Mouse (Mus musculus) midbrain, postnatal 0 days (tissue): ENCODE results near the gene Banf1. TPM values are rescaled to one million over a fixed set of nuclear protein-coding genes. Genes with fewer than 3 reads are reported as not detected.
"Not testable (repeated sequence)": the region's sequence is repeated elsewhere in the genome, so short reads cannot be mapped to it uniquely, and the experiment has no call there.

Experiments used
- ATAC-seq: fragments of 200-750 bp; cut with Nextera tagmentation; 2 replicates; pipeline ENCODE4 v1.8.0; 2017; ENCODE audit warnings: moderate number of reproducible peaks, mild to moderate bottlenecking, moderate TSS enrichment, moderate library complexity; ENCODE audit not compliant: low FRiP score
- DNase-seq: peaks from one replicate; pipeline ENCODE4 v3.0.0-alpha.2; 2015; ENCODE audit warnings: low spot score
- H3K27ac ChIP-seq: fragments of 300-500 bp; sonication (generic); 2 replicates; pipeline ENCODE4 v1.5.1; 2014; ENCODE audit warnings: low read depth, mild to moderate bottlenecking, low read length, mixed read lengths
- H3K27me3 ChIP-seq: fragments of 300-500 bp; sonication (generic); 2 replicates; pipeline ENCODE4 v1.6.1; 2014; ENCODE audit warnings: low read length, control low read depth, mixed read lengths; ENCODE audit not compliant: insufficient read depth
- H3K36me3 ChIP-seq: fragments of 300-500 bp; sonication (generic); 2 replicates; pipeline ENCODE4 v1.6.1; 2014; ENCODE audit warnings: low read length, control low read depth, mixed read lengths; ENCODE audit not compliant: insufficient read depth
- H3K4me1 ChIP-seq: fragments of 300-500 bp; sonication (generic); 2 replicates; pipeline ENCODE4 v1.6.1; 2014; ENCODE audit warnings: mild to moderate bottlenecking, control low read depth, antibody characterized with exemption, low read length, mixed read lengths; ENCODE audit not compliant: insufficient read depth
- H3K4me2 ChIP-seq: fragments of 300-500 bp; sonication (generic); 2 replicates; pipeline ENCODE4 v1.6.1; 2014; ENCODE audit warnings: low read depth, mild to moderate bottlenecking, low read length, mixed read lengths; ENCODE audit not compliant: poor library complexity, severe bottlenecking
- H3K4me3 ChIP-seq: fragments of 300-500 bp; sonication (generic); 2 replicates; pipeline ENCODE4 v1.5.1; 2014; ENCODE audit warnings: low read depth, mild to moderate bottlenecking, low read length, moderate library complexity
- H3K9ac ChIP-seq: fragments of 300-500 bp; sonication (generic); replicated peaks from 2 replicates; pipeline ENCODE4 v1.6.1; 2014; ENCODE audit warnings: mild to moderate bottlenecking, low read length, moderate library complexity, mixed read lengths; ENCODE audit not compliant: poor library complexity, severe bottlenecking
- H3K9me3 ChIP-seq: fragments of 300-500 bp; sonication (generic); 2 replicates; pipeline ENCODE4 v1.6.1; 2016; ENCODE audit warnings: low read length, control low read depth
- CTCF ChIP-seq: IDR thresholded peaks from 2 replicates; pipeline ENCODE4 v1.5.1; 2016; ENCODE audit warnings: antibody characterized with exemption, mild to moderate bottlenecking
- WGBS: fragments of 180-500 bp; shearing (Covaris S2); extraction: QIAGEN DNeasy Blood & Tissue Kit; methylation state at CpG from one replicate; pipeline ENCODE4 v1.1.7; 2014; 5-methylcytosine and 5-hydroxymethylcytosine counted together
- polyA plus RNA-seq: library from polyadenylated mRNA; unstranded; fragments of >200 nt; fragmentation: Nextera tagmentation; extraction: Ambion mirVana; gene quantifications from 2 replicates; pipeline ENCODE4 v1.2.1, GENCODE M21; 2015
- total RNA-seq: library from RNA; depleted of rRNA; stranded (reverse); fragments of >200 nt; gene quantifications from 2 replicates; pipeline ENCODE4 v1.2.3, GENCODE M21; 2014

The Banf1 gene
- total and polyA plus RNA-seq, 2 experiments from 2014 or later = 79.6 to 313 TPM

DNA sequence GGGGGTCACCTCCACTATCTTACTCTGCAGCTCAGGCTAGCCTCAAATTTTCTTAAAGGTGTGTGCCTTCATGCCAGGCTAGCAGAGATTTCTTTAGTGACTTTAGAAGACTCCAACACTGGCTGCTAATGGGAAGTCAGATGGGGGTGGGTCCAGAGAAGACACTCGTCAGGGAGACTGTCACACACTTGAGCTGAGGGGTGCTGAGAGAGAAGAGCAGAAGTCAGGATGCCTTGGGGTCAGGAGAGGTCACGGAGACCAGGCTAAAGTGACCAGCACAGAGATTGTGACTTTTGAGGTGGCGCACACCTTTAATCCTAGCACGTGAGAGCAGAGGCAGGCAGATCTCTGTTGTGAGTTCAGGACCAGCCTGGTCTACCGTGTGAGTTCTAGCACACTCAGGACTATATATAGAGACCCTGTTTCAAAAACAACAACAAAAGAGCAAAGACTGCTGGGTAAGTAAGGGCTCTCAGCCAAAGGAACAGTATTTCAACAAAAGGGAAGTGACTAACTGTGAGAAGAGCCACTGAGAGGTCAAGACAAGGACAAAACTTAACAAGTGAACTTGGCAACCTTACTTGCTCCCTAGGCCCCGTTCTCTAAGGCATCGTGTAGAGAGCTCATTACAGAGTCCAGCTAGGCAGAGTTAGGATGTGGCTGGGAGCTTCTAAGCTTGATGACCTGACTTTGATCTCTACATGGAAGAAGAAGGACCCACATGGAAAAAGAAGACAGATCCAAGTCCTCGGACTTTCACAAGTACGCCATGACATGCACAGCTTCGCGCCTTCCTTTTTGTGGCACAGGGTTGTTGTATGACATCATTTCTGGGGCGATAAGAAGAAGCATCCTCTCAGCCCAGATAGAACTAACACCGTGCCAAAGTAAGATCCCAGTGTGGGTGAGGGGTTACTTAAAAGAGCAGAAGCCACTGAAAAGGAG, 41.4 kb upstream of the Banf1 start:
- ATAC-seq (no peak), DNase-seq (no peak)
- H3K4me1 ChIP-seq = peaks cover 4% of the 10 kb centered on the region; the same call in 1 of the 2 replicates
- WGBS = 88% methylated on average over 13 of the region's 13 CpGs
- no peaks in the 10 kb centered on the region for H3K36me3 ChIP-seq
- H3K9ac ChIP-seq = no peak overlapping the region
- TF ChIP-seq CTCF = no peak
- H3K27me3 ChIP-seq = no peaks in the 10 kb centered on the region
- H3K27ac ChIP-seq = no peak overlapping the region
- no peak overlapping the region for H3K4me3 ChIP-seq
- no peaks in the 10 kb centered on the region for H3K9me3 ChIP-seq
- H3K4me2 ChIP-seq = no peak overlapping the region

DNA sequence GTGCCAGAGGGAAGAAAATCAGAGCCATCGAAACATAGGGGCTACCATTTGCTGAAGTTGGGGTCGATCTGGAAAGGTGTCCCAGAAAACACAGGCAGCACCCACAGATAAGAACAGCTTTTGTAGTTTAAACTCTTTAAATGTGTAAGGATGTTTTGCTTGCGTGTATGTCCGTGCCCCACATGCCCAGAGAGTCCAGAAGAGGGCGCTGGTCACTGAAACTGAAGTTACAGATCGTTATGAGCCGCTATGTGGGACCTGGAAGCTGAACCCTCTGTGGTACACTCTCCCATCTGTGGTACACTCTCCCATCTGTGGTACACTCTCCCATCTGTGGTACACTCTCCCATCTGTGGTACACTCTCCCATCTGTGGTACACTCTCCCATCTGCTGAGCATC, 40.2 kb upstream of the Banf1 start:
- peak overlapping the region; percentile 83 for H3K27ac ChIP-seq
- peak; percentile 75; the same call in 1 of the 2 replicates for ATAC-seq

DNA sequence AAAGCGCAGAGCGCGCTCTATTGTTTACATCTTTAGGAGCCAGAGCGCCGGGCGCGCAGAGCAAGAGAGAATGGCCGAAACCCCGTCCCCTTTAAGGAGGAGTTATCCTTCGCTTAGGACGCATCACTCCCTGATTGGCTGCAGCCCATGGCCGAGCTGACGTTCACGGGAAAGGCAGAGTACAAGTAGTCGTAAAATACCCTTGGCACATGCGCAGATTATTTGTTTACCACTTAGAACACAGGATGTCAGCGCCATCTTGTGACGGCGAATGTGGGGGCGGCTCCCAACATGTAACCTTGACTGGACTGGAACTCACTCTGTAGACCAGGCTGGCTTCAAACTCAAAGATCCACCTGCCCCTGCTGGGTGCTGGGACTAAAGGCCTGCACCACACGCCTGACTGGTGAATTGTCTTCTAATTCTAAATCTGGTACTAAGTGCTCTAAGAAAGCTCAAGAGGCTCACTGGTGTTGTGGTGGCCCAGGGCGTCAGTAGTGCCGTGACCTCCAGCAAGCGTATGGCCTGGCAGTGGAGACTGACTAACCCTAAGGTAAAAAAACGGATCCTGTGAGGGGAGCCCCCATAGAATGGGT, 39.7 kb upstream of the Banf1 start:
- TF ChIP-seq CTCF = peak; percentile 24
- Histone ChIP-seq H3K4me3 (peak overlapping the region; percentile 55), H3K27ac (peak overlapping the region; percentile 83), H3K4me2 (peak overlapping the region; percentile 63), H3K9ac (peak overlapping the region; percentile 71)
- not testable (repeated sequence) for H3K36me3 ChIP-seq, H3K4me1 ChIP-seq, H3K9me3 ChIP-seq, H3K27me3 ChIP-seq
- 16% methylated on average over 20 of the region's 25 CpGs for WGBS
- peak; percentile 45 for DNase-seq
- ATAC-seq = peak; percentile 76

More for the DNA sequence above, 40.2 kb upstream of the Banf1 start:
- H3K4me2 ChIP-seq = peak overlapping the region; percentile 63
- peak overlapping the region; percentile 55 for H3K4me3 ChIP-seq
- peak; percentile 73 for DNase-seq
- no peaks in the 10 kb centered on the region for H3K36me3 ChIP-seq
- peak; percentile 73 for TF ChIP-seq CTCF
- peak overlapping the region; percentile 71 for H3K9ac ChIP-seq
- no peaks in the 10 kb centered on the region for H3K9me3 ChIP-seq
- H3K4me1 ChIP-seq = peaks cover 4% of the 10 kb centered on the region; the same call in 1 of the 2 replicates
- no peaks in the 10 kb centered on the region for H3K27me3 ChIP-seq
- WGBS = 11% methylated on average over 7 of the region's 7 CpGs

DNA sequence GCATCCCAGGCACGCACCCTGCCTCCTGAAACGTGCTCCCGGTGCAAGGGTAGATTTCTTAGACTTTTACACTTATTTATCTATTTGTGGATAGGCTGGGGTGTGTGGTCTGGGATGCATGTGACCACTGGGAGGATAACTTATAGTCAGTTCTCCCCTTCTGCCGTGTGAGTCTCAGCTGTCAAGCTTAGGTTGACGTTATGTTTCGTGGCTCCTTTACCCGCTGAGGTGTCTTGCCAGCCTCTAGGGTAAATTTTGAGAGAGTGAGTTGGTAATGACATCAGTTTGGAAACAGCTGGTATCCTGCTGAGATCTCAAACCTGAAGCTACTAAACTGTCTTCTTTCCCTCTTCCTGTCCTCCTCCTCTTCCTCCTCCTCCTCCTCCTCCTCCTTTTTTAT, 39.0 kb upstream of the Banf1 start:
- TF ChIP-seq CTCF = no peak
- DNase-seq (peak; percentile 2), ATAC-seq (no peak)
- no peak overlapping the region for H3K27ac ChIP-seq
- H3K27me3 ChIP-seq = no peaks in the 10 kb centered on the region
- H3K9ac ChIP-seq = no peak overlapping the region
- 27% methylated on average over 7 of the region's 7 CpGs for WGBS
- H3K9me3 ChIP-seq = no peaks in the 10 kb centered on the region
- H3K36me3 ChIP-seq = no peaks in the 10 kb centered on the region
- peak overlapping the region; percentile 41 for H3K4me2 ChIP-seq
- H3K4me3 ChIP-seq = peak overlapping the region; percentile 32
- H3K4me1 ChIP-seq = peaks cover 4% of the 10 kb centered on the region; the same call in 1 of the 2 replicates

DNA sequence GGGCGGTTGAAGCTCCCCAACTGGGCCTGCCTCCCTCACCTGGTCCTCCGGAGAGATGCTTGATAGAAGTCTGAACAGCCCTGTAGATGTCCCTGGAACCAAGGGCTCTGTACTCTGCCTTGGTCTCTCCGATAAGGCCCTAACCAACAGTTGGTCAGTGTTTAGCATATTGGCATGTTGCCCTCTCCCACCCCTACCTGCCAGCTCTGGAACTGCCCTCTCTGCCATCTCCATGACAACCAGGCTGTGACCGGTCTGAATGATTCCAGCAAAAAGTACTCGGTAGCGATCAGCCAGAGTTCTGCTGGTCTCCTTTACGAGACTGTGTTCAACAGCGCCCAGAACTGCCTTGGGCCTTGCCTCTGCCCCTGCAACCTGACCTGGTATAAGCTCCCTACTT, 35.3 kb upstream of the Banf1 start, which contains the start of gene Tsga10ip:
TSS of gene Tsga10ip (minus strand) at position 234 of the 400 bp plus-strand sequence.
- Histone ChIP-seq H3K4me3 (no peak within 1 kb of the TSS), H3K9ac (no peak within 1 kb of the TSS), H3K4me1 (0 out of 2 replicates have a peak, but pooled peaks cover 1% of the 10 kb centered on the region), H3K27ac (no peak within 1 kb of the TSS), H3K36me3 (no peaks in the 10 kb centered on the region), H3K9me3 (no peaks in the 10 kb centered on the region), H3K27me3 (no peaks in the 10 kb centered on the region), H3K4me2 (no peak within 1 kb of the TSS)
- TF ChIP-seq CTCF = 0 out of 2 replicates have a peak, but pooled peaks have one; percentile 14
- WGBS = 60% methylated on average over 8 of the region's 8 CpGs
- ATAC-seq (no peak), DNase-seq (no peak)

DNA sequence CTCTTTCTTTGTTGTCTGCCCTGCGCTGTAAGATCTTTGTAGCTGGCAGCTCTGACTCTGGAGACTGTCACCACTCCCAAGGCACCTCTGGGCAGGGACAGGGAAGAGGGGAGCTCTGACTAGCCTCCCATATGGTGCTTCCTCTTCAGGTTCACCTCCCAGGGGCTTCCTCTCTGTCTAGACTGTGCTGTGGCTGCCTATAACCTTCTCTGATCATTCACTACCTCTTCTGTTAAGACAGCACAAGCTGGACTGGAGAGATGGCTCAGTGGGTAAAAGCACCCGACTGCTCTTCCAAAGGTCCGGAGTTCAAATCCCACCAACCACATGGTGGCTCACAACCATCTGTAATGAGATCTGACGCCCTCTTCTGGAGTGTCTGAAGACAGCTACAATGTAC, 34.1 kb upstream of the Banf1 start:
- not testable (repeated sequence) for H3K27me3 ChIP-seq

More for the DNA sequence above, 34.1 kb upstream of the Banf1 start:
- 68% methylated on average over 4 of the region's 4 CpGs for WGBS
- ATAC-seq, H3K4me1 ChIP-seq, H3K4me3 ChIP-seq, H3K27ac ChIP-seq, H3K9me3 ChIP-seq, H3K9ac ChIP-seq, H3K4me2 ChIP-seq, DNase-seq, H3K36me3 ChIP-seq: not testable (repeated sequence)
